Mouse (Mus musculus): ENCODE data around the gene Unc5b.
A peak's percentile ranks its signal among the peaks of the same experiment; 100 is the strongest.
"Not testable (repeated sequence)": the region's sequence is repeated elsewhere in the genome, so short reads cannot be mapped to it uniquely, and the experiment has no call there.

The Unc5b gene

GRCm38 (mm10) chr10:60831379-60831778 is at the start of gene Unc5b:
Gene Unc5b (minus strand): TSS chr10:60831581.
- peak; percentile 86 for DNase-seq (ENCODE audit: low read depth)

- no peak for DNase-seq (ENCODE audit: low read depth)
These were observed 48.4 kb upstream of the Unc5b start for GRCm38 (mm10) chr10:60879817-60880216.

- no peak for DNase-seq (ENCODE audit: low read depth)
These were observed 45.7 kb upstream of the Unc5b start for GRCm38 (mm10) chr10:60877075-60877474.

- no peak for DNase-seq (ENCODE audit: low read depth)
These were observed 43.6 kb upstream of the Unc5b start for GRCm38 (mm10) chr10:60875011-60875410.

GRCm38 (mm10) chr10:60863318-60863717 is 31.9 kb upstream of the Unc5b start:
- DNase-seq (ENCODE audit: low read depth) = no peak

- DNase-seq (ENCODE audit: low read depth) = no peak
These were observed 31.3 kb upstream of the Unc5b start for GRCm38 (mm10) chr10:60862477-60863293.

GRCm38 (mm10) chr10:60845271-60845670 is 13.9 kb upstream of the Unc5b start:
- not testable (repeated sequence) for DNase-seq (ENCODE audit: low read depth)

GRCm38 (mm10) chr10:60838816-60839215 is 7.4 kb upstream of the Unc5b start:
- no peak for DNase-seq (ENCODE audit: low read depth)

GRCm38 (mm10) chr10:60834949-60835348 is 3.6 kb upstream of the Unc5b start:
- DNase-seq (ENCODE audit: low read depth) = no peak

- DNase-seq (ENCODE audit: low read depth) = no peak
These were observed 1.3 kb upstream of the Unc5b start for GRCm38 (mm10) chr10:60832664-60833173.

GRCm38 (mm10) chr10:60830556-60831350 is 628 bp downstream of the Unc5b start:
- no peak for DNase-seq (ENCODE audit: low read depth)

GRCm38 (mm10) chr10:60830000-60830399 is 1.4 kb downstream of the Unc5b start:
- no peak for DNase-seq (ENCODE audit: low read depth)

- DNase-seq (ENCODE audit: low read depth) = no peak
These were observed 2.3 kb downstream of the Unc5b start for GRCm38 (mm10) chr10:60829071-60829470.

- DNase-seq (ENCODE audit: low read depth) = no peak
These were observed 3.3 kb downstream of the Unc5b start for GRCm38 (mm10) chr10:60827901-60828670.

- no peak for DNase-seq (ENCODE audit: low read depth)
These were observed 4.1 kb downstream of the Unc5b start for GRCm38 (mm10) chr10:60827266-60827665.

GRCm38 (mm10) chr10:60826461-60827237 is 4.7 kb downstream of the Unc5b start:
- no peak for DNase-seq (ENCODE audit: low read depth)

- no peak for DNase-seq (ENCODE audit: low read depth)
These were observed 5.4 kb downstream of the Unc5b start for GRCm38 (mm10) chr10:60825955-60826354.

- no peak for DNase-seq (ENCODE audit: low read depth)
These were observed 7.6 kb downstream of the Unc5b start for GRCm38 (mm10) chr10:60823744-60824143.

- no peak for DNase-seq (ENCODE audit: low read depth)
These were observed 8.5 kb downstream of the Unc5b start for GRCm38 (mm10) chr10:60822641-60823425.

- DNase-seq (ENCODE audit: low read depth) = no peak
These were observed 9.5 kb downstream of the Unc5b start for GRCm38 (mm10) chr10:60821736-60822358.
